Mouse (Mus musculus) midbrain, embryonic 16.5 days (tissue): ENCODE measurements around the gene Stx1b. TPM values are rescaled to one million over a fixed set of nuclear protein-coding genes. Genes with fewer than 3 reads are reported as not detected.
"Not testable (repeated sequence)": the region's sequence is repeated elsewhere in the genome, so short reads cannot be mapped to it uniquely, and the experiment has no call there.

Experiments
- ATAC-seq: fragments of 200-750 bp; cut with Nextera tagmentation; 2 replicates; pipeline ENCODE4 v1.8.0; 2017; ENCODE audit warnings: moderate TSS enrichment
- H3K27ac ChIP-seq: fragments of 300-500 bp; sonication (generic); 2 replicates; pipeline ENCODE4 v1.5.1; 2014; ENCODE audit warnings: mild to moderate bottlenecking, low read length, mixed read lengths
- H3K27me3 ChIP-seq: fragments of 300-500 bp; sonication (generic); 2 replicates; pipeline ENCODE4 v1.6.1; 2014; ENCODE audit warnings: low read depth, low read length, mixed read lengths; ENCODE audit not compliant: control insufficient read depth, insufficient read depth
- H3K36me3 ChIP-seq: fragments of 300-500 bp; sonication (generic); 2 replicates; pipeline ENCODE4 v1.6.1; 2014; ENCODE audit warnings: mild to moderate bottlenecking, low read length, moderate library complexity, mixed read lengths; ENCODE audit not compliant: control insufficient read depth, insufficient read depth
- H3K4me1 ChIP-seq: fragments of 300-500 bp; sonication (generic); 2 replicates; pipeline ENCODE4 v1.6.1; 2014; ENCODE audit warnings: mild to moderate bottlenecking, low read length, mixed read lengths; ENCODE audit not compliant: control insufficient read depth, insufficient read depth
- H3K4me2 ChIP-seq: fragments of 300-500 bp; sonication (generic); 2 replicates; pipeline ENCODE4 v1.6.1; 2014; ENCODE audit warnings: mild to moderate bottlenecking, low read length, mixed read lengths
- H3K4me3 ChIP-seq: fragments of 300-500 bp; sonication (generic); 2 replicates; pipeline ENCODE4 v1.5.1; 2014; ENCODE audit warnings: low read depth, mild to moderate bottlenecking, low read length, moderate library complexity, mixed read lengths
- H3K9ac ChIP-seq: fragments of 300-500 bp; sonication (generic); 2 replicates; pipeline ENCODE4 v1.6.1; 2014; ENCODE audit warnings: low read depth, low read length, mixed read lengths
- H3K9me3 ChIP-seq: fragments of 300-500 bp; sonication (generic); replicated peaks from 2 replicates; pipeline ENCODE4 v1.6.1; 2014; ENCODE audit warnings: mild to moderate bottlenecking, low read length, mixed read lengths; ENCODE audit not compliant: control insufficient read depth, poor library complexity, severe bottlenecking
- WGBS: fragments of 180-500 bp; shearing (Covaris S2); extraction: QIAGEN DNeasy Blood & Tissue Kit; methylation state at CpG from one replicate; pipeline ENCODE4 v1.1.7; 2014; 5-methylcytosine and 5-hydroxymethylcytosine counted together
- polyA plus RNA-seq: library from polyadenylated mRNA; unstranded; fragments of >200 nt; fragmentation: Nextera tagmentation; extraction: Ambion mirVana; gene quantifications from 2 replicates; pipeline ENCODE4 v1.2.1, GENCODE M21; 2015

Gene Stx1b
- polyA plus RNA-seq, 1 experiment from 2014 or later: 82.2 TPM

- WGBS: under 1% methylated on average over 40 of the region's 40 CpGs
- H3K27me3 ChIP-seq: no peaks in the 10 kb centered on the region
- H3K4me1 ChIP-seq: peaks cover 14% of the 10 kb centered on the region; the same call in 1 of the 2 replicates
- peak overlapping the region; percentile 88 for H3K27ac ChIP-seq
- peak overlapping the region; percentile 55 for H3K4me3 ChIP-seq
- peak; percentile 72 for ATAC-seq
- H3K4me2 ChIP-seq: peak overlapping the region; percentile 98
- H3K9ac ChIP-seq: peak overlapping the region; percentile 74
- H3K36me3 ChIP-seq: no peaks in the 10 kb centered on the region
- no peaks in the 10 kb centered on the region for H3K9me3 ChIP-seq
These were observed 17.8 kb upstream of the Stx1b start for GRCm38 (mm10) chr7:127842001-127842718.

- ATAC-seq: peak; percentile 95
- WGBS: under 1% methylated on average over 28 of the region's 46 CpGs
- peaks cover 14% of the 10 kb centered on the region; the same call in 1 of the 2 replicates for H3K4me1 ChIP-seq
- H3K4me3 ChIP-seq: peak overlapping the region; percentile 55
- H3K9ac ChIP-seq: peak overlapping the region; percentile 74
- no peaks in the 10 kb centered on the region for H3K36me3 ChIP-seq
- H3K9me3 ChIP-seq: no peaks in the 10 kb centered on the region
- H3K27ac ChIP-seq: peak overlapping the region; percentile 88
- no peaks in the 10 kb centered on the region for H3K27me3 ChIP-seq
- H3K4me2 ChIP-seq: peak overlapping the region; percentile 98
These were observed 17.1 kb upstream of the Stx1b start for GRCm38 (mm10) chr7:127841340-127842000.

GRCm38 (mm10) chr7:127840886-127841285 lies 16.5 kb upstream of the Stx1b start:
- Histone ChIP-seq H3K36me3 (no peaks in the 10 kb centered on the region), H3K27me3 (no peaks in the 10 kb centered on the region), H3K4me3 (peak overlapping the region; percentile 55), H3K27ac (peak overlapping the region; percentile 88), H3K9ac (peak overlapping the region; percentile 74), H3K4me2 (peak overlapping the region; percentile 98), H3K4me1 (peaks cover 14% of the 10 kb centered on the region; the same call in 1 of the 2 replicates), H3K9me3 (no peaks in the 10 kb centered on the region)
- ATAC-seq: peak; percentile 9; the same call in 1 of the 2 replicates
- WGBS: 4% methylated on average over 15 of the region's 15 CpGs

DNA sequence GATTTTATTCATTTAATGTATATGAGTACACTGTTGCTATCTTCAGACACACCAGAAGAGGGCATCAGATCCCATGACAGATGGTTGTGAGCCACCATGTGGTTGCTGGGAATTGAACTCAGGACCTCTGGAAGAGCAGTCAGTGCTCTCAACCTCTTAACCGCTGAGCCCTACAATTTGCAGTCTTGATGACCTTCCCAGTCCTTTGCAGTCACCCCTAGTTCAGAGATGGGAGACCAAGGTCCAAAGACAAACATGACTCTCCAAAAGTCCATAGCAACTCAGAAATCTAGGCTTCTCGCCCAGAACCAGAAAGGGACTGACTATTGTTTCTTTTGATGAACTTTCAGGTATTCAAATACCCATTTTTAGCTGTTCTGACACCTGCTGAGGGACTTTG lies 15.7 kb upstream of the Stx1b start:
- H3K4me1 ChIP-seq: peaks cover 14% of the 10 kb centered on the region; the same call in 1 of the 2 replicates
- not testable (repeated sequence) for H3K4me2 ChIP-seq, H3K36me3 ChIP-seq, H3K4me3 ChIP-seq, H3K27me3 ChIP-seq, H3K9ac ChIP-seq, H3K9me3 ChIP-seq, ATAC-seq, H3K27ac ChIP-seq
- 84% methylated on average over 2 of the region's 2 CpGs for WGBS

GRCm38 (mm10) chr7:127837878-127838277 lies 13.5 kb upstream of the Stx1b start:
- H3K9ac ChIP-seq, H3K4me2 ChIP-seq, H3K9me3 ChIP-seq, H3K27me3 ChIP-seq, ATAC-seq, H3K4me3 ChIP-seq, H3K27ac ChIP-seq, H3K36me3 ChIP-seq: not testable (repeated sequence)
- WGBS: 73% methylated on average over 4 of the region's 4 CpGs
- H3K4me1 ChIP-seq: peaks cover 12% of the 10 kb centered on the region; the same call in 1 of the 2 replicates

- ATAC-seq: no peak
- Histone ChIP-seq H3K36me3 (no peaks in the 10 kb centered on the region), H3K27ac (no peak overlapping the region), H3K4me2 (no peak overlapping the region), H3K27me3 (no peaks in the 10 kb centered on the region), H3K9ac (no peak overlapping the region), H3K4me3 (no peak overlapping the region), H3K9me3 (no peaks in the 10 kb centered on the region), H3K4me1 (peaks cover 8% of the 10 kb centered on the region; the same call in 1 of the 2 replicates)
- WGBS: 84% methylated on average over 5 of the region's 5 CpGs
These were observed 13.1 kb upstream of the Stx1b start for GRCm38 (mm10) chr7:127837473-127837872.

DNA sequence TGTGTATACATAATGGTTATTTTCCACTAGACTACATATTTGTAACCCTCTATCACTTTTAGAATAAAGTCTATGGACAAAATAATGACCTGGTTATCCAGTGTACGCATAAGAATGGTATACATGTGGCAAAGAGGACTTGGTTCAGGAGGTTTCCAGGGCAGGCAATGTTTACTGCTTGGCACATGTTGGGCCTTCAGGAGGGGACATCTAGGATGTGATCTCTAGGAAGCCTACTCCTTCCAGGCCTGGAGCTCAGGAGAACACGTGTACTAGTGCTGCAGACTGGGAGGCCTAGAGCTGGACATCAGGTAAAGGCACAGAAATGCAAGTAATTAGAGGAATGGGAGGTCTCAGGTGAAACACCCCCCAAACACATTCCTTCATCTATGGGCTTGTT lies 11.2 kb upstream of the Stx1b start:
- no peaks in the 10 kb centered on the region for H3K9me3 ChIP-seq
- no peak for ATAC-seq
- H3K4me1 ChIP-seq: peaks cover 5% of the 10 kb centered on the region; the same call in 1 of the 2 replicates
- no peak overlapping the region for H3K4me3 ChIP-seq
- H3K9ac ChIP-seq: no peak overlapping the region
- H3K4me2 ChIP-seq: no peak overlapping the region
- no peaks in the 10 kb centered on the region for H3K27me3 ChIP-seq
- H3K27ac ChIP-seq: no peak overlapping the region
- 77% methylated on average over 2 of the region's 2 CpGs for WGBS
- H3K36me3 ChIP-seq: no peaks in the 10 kb centered on the region

DNA sequence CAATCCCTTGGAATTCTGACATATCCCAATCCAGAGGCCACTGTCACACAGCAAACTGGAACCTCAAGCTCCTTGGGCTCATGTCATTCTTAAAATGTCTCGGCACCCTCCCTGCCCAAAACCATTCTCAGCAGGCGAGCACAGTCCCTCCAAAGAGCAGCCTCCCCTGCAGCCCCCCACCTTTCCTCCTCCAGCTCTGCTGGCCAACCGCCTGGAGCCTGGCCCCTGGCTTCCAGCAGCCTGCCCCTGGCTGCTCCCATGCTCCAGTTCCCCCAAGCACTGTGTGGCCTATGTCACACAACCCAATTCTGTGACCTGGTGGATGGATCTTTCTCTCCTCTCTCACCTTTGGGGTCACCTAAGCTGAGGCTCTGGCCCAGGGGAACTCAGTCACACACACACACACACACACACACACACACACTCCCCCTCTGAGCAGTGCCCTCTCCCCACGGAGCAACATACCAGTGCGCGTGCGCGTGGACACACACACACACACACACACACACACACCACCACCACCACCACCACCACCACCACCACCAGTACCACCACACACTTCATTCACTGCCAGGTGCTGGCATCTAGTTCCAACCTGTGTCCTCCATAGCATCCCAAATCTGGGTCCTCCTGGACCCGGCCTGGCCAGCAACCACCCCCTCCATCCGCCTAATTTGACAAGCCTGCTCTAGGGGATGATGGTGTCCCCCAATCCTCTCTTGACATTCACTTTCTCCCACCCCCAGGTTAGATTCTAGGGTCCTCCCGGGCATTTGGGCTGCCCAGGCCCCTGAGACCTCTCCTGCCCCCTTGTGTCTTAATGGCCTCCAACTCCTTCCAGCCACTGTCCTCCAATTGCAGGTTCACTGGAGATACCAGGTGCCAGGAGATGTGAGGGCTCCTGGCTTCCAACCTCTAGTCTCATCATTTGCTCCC lies 845 bp downstream of the Stx1b start:
- Histone ChIP-seq H3K27ac (peak overlapping the region; percentile 91), H3K4me3 (peak overlapping the region; percentile 85), H3K27me3 (no peaks in the 10 kb centered on the region), H3K9me3 (no peaks in the 10 kb centered on the region), H3K36me3 (no peaks in the 10 kb centered on the region), H3K4me1 (peaks cover 26% of the 10 kb centered on the region), H3K9ac (peak overlapping the region; percentile 98), H3K4me2 (peak overlapping the region; percentile 89)
- 53% methylated on average over 11 of the region's 11 CpGs for WGBS
- peak; percentile 33 for ATAC-seq
